Mouse (Mus musculus) lung, postnatal 0 days (tissue): ENCODE results near the gene 1700080O16Rik. TPM values are rescaled to one million over a fixed set of nuclear protein-coding genes. Genes with fewer than 3 reads are reported as not detected.

Experiments used
- ATAC-seq: fragments of 200-750 bp; cut with Nextera tagmentation; 2 replicates; pipeline ENCODE4 v1.8.0; 2017; ENCODE audit warnings: moderate library complexity
- DNase-seq: peaks from one replicate; pipeline ENCODE4 v3.0.0-alpha.2; 2016; ENCODE audit warnings: low spot score
- H3K27ac ChIP-seq: fragments of 300-500 bp; sonication (generic); 2 replicates; pipeline ENCODE4 v1.5.1; 2014; ENCODE audit warnings: antibody characterized with exemption, mild to moderate bottlenecking, low read length, mixed read lengths
- H3K27me3 ChIP-seq: fragments of 300-500 bp; sonication (generic); replicated peaks from 2 replicates; pipeline ENCODE4 v1.6.1; 2014; ENCODE audit warnings: low read length, mixed read lengths; ENCODE audit not compliant: insufficient read depth
- H3K36me3 ChIP-seq: fragments of 300-500 bp; sonication (generic); 2 replicates; pipeline ENCODE4 v1.6.1; 2014; ENCODE audit warnings: low read length, mixed read lengths; ENCODE audit not compliant: insufficient read depth
- H3K4me1 ChIP-seq: fragments of 300-500 bp; sonication (generic); 2 replicates; pipeline ENCODE4 v1.6.1; 2014; ENCODE audit warnings: antibody characterized with exemption, low read depth, low read length, mixed read lengths; ENCODE audit not compliant: insufficient read depth
- H3K4me2 ChIP-seq: fragments of 300-500 bp; sonication (generic); replicated peaks from 2 replicates; pipeline ENCODE4 v1.6.1; 2014; ENCODE audit warnings: low read depth, mild to moderate bottlenecking, low read length, moderate library complexity, mixed read lengths
- H3K4me3 ChIP-seq: fragments of 300-500 bp; sonication (generic); 2 replicates; pipeline ENCODE4 v1.5.1; 2014; ENCODE audit warnings: low read depth, low read length
- H3K9ac ChIP-seq: fragments of 300-500 bp; sonication (generic); replicated peaks from 2 replicates; pipeline ENCODE4 v1.6.1; 2014; ENCODE audit warnings: low read depth, mild to moderate bottlenecking
- H3K9me3 ChIP-seq: fragments of 300-500 bp; sonication (generic); 2 replicates; pipeline ENCODE4 v1.6.1; 2016; ENCODE audit warnings: low read length, mixed read lengths
- CTCF ChIP-seq: IDR thresholded peaks from 2 replicates; pipeline ENCODE4 v1.5.1; 2016; ENCODE audit warnings: antibody characterized with exemption, mild to moderate bottlenecking
- EP300 ChIP-seq: IDR thresholded peaks from 2 replicates; pipeline ENCODE4 v1.6.1; 2016; ENCODE audit warnings: antibody characterized with exemption, mild to moderate bottlenecking, control low read depth
- WGBS: fragments of 180-500 bp; shearing (Covaris S2); extraction: QIAGEN DNeasy Blood & Tissue Kit; methylation state at CpG from one replicate; pipeline ENCODE4 v1.1.7; 2014; 5-methylcytosine and 5-hydroxymethylcytosine counted together
- polyA plus RNA-seq: library from polyadenylated mRNA; unstranded; fragments of >200 nt; fragmentation: Nextera tagmentation; extraction: Ambion mirVana; gene quantifications from 2 replicates; pipeline ENCODE4 v1.2.1, GENCODE M21; 2015

1700080O16Rik gene
- polyA plus RNA-seq, 1 experiment from 2014 or later, result 0.10 TPM

DNA sequence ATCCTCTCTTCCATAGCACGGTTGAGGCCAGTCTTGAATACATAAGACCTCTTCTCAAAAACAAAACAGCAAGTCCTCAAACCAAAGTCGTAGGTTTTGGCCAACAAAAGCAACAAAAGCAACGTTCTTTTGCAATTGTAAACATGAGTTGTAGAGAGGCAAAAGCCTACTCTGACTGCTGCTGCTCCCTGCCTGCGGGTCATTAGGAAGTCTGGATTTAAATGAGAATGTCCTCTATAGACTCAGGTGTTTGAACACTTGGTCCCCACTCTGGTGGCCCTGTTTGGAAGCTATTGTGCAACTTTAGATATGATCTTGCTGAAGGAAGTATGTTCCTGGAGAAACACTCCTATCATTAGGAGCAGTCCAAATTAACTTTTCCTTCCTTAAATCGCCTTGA lies 34.5 kb downstream of the 1700080O16Rik start:
- DNase-seq (no peak), ATAC-seq (no peak)
- no peak overlapping the region for H3K4me2 ChIP-seq
- WGBS, result 66% methylated on average over 5 of the region's 5 CpGs
- H3K27me3 ChIP-seq, result no peaks in the 10 kb centered on the region
- no peaks in the 10 kb centered on the region for H3K9me3 ChIP-seq
- H3K9ac ChIP-seq, result no peak overlapping the region
- no peaks in the 10 kb centered on the region for H3K4me1 ChIP-seq
- H3K27ac ChIP-seq, result no peak overlapping the region
- no peak overlapping the region for H3K4me3 ChIP-seq
- H3K36me3 ChIP-seq, result no peaks in the 10 kb centered on the region
- TF ChIP-seq CTCF (no peak), EP300 (no peak)

DNA sequence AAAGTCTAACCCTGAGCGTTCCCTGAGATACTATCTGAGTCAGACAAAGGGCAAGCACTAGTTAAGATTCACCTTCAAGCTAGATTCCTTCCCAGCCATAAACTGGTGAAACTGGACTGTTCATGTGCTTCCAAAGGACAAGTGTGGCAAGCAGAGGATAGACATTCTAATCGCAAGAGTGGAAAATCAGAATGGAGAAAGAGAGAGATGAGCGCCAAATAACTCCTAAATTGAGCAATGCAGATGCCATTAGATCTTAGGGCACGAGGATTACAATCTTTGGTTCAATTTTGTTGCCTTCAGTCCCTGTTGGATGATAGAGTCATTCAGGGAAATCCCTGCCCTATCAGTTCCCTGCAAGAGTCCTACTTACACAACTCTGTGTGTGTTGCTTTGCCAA lies 53.5 kb downstream of the 1700080O16Rik start:
- Histone ChIP-seq H3K4me3 (no peak overlapping the region), H3K27ac (no peak overlapping the region), H3K9me3 (no peaks in the 10 kb centered on the region), H3K27me3 (no peaks in the 10 kb centered on the region), H3K36me3 (no peaks in the 10 kb centered on the region), H3K4me1 (no peaks in the 10 kb centered on the region), H3K4me2 (no peak overlapping the region), H3K9ac (no peak overlapping the region)
- no peak for ATAC-seq
- DNase-seq, result no peak
- 66% methylated on average over 4 of the region's 4 CpGs for WGBS
- TF ChIP-seq EP300, result no peak
- no peak for TF ChIP-seq CTCF

Other genes starting within 250 kb of the 1700080O16Rik start
- not detected in 2 replicates for gene Usp26, start 171.5 kb downstream of the 1700080O16Rik start, polyA plus RNA-seq
- gene Gpc4, start 192.5 kb upstream of the 1700080O16Rik start, polyA plus RNA-seq, result 28.3 and 32.7 TPM in 2 replicates